Mouse (Mus musculus): ENCODE results near the gene Cacna2d2. TPM values are rescaled to one million over a fixed set of nuclear protein-coding genes. Genes with fewer than 3 reads are reported as not detected.

Cacna2d2 gene
- polyA plus RNA-seq, 2 experiments: 0.29 to 9.3 TPM

DNA sequence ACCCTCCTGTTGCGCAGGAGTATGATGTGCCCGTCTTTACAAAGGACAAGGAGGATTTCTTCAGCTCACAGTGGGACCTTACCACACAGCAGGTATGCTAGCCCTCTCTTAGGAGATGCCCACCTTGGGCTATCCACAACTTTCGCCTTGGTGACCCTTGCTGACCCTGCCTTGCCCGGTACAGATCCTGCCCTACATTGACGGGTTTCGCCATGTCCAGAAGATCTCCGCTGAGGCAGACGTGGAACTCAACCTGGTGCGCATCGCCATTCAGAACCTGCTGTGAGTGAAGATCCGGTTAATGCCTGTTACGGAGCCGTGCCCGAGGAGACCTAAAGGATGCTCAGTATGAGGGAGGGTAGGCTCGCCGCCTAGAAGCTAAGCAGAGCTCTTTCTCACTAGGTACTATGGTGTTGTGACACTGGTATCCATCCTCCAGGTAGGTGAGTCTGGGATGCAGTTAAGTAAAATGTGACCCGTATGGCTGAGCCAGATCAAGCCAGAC, 144.8 kb downstream of the Cacna2d2 start:
- Histone ChIP-seq H3K9ac (ENCODE audit: low read depth, low read length, severe bottlenecking) (no peak overlapping the region), H3K4me1 (ENCODE audit: control insufficient read depth, insufficient read depth, low read length) (peaks cover 28% of the 10 kb centered on the region)

GRCm38 (mm10) chr9:107544729-107545128, 145.3 kb downstream of the Cacna2d2 start:
- H3K4me1 ChIP-seq (ENCODE audit: control insufficient read depth, insufficient read depth, low read length): peaks cover 28% of the 10 kb centered on the region
- H3K9ac ChIP-seq (ENCODE audit: low read depth, low read length, severe bottlenecking): no peak overlapping the region
- ATAC-seq (ENCODE audit: low FRiP score, low read depth) (no peak), DNase-seq (ENCODE audit: low spot score) (no peak)
- no peak overlapping the region for H3K4me2 ChIP-seq (replicated peaks; ENCODE audit: low read depth, low read length, severe bottlenecking)
- H3K36me3 ChIP-seq (ENCODE audit: control insufficient read depth, insufficient read depth, low read length): peaks cover 20% of the 10 kb centered on the region
- 92% methylated on average over 12 of the region's 12 CpGs for WGBS
- no peak for TF ChIP-seq POLR2A (IDR thresholded peaks at IDR 0.05; ENCODE audit: borderline replicate concordance, extremely low read depth, insufficient read depth, insufficient read length)
- no peaks in the 10 kb centered on the region for H3K9me3 ChIP-seq (ENCODE audit: control insufficient read depth, low read length)
- no peak overlapping the region for H3K4me3 ChIP-seq (replicated peaks; ENCODE audit: low read length)
- H3K27me3 ChIP-seq (ENCODE audit: control insufficient read depth, insufficient read depth, low read length): no peaks in the 10 kb centered on the region
- no peak overlapping the region for H3K27ac ChIP-seq (replicated peaks; ENCODE audit: low read depth, low read length)

More for the DNA sequence above, 144.8 kb downstream of the Cacna2d2 start:
- ATAC-seq (ENCODE audit: low FRiP score, low read depth) (no peak), DNase-seq (ENCODE audit: low spot score) (no peak)
- Histone ChIP-seq H3K36me3 (ENCODE audit: control insufficient read depth, insufficient read depth, low read length) (peaks cover 25% of the 10 kb centered on the region), H3K27ac (replicated peaks; ENCODE audit: low read depth, low read length) (no peak overlapping the region), H3K4me3 (replicated peaks; ENCODE audit: low read length) (no peak overlapping the region), H3K4me2 (replicated peaks; ENCODE audit: low read depth, low read length, severe bottlenecking) (no peak overlapping the region), H3K27me3 (ENCODE audit: control insufficient read depth, insufficient read depth, low read length) (no peaks in the 10 kb centered on the region), H3K9me3 (ENCODE audit: control insufficient read depth, low read length) (no peaks in the 10 kb centered on the region)
- WGBS: 93% methylated on average over 17 of the region's 17 CpGs
- TF ChIP-seq POLR2A (IDR thresholded peaks at IDR 0.05; ENCODE audit: borderline replicate concordance, extremely low read depth, insufficient read depth, insufficient read length): no peak

GRCm38 (mm10) chr9:107545199-107545598, 145.8 kb downstream of the Cacna2d2 start:
- Histone ChIP-seq H3K9ac (ENCODE audit: low read depth, low read length, severe bottlenecking) (no peak overlapping the region; the same call in 1 of the 2 replicates), H3K27ac (replicated peaks; ENCODE audit: low read depth, low read length) (no peak overlapping the region), H3K9me3 (ENCODE audit: control insufficient read depth, low read length) (no peaks in the 10 kb centered on the region), H3K36me3 (ENCODE audit: control insufficient read depth, insufficient read depth, low read length) (peaks cover 16% of the 10 kb centered on the region), H3K4me1 (ENCODE audit: control insufficient read depth, insufficient read depth, low read length) (peaks cover 28% of the 10 kb centered on the region), H3K27me3 (ENCODE audit: control insufficient read depth, insufficient read depth, low read length) (no peaks in the 10 kb centered on the region), H3K4me2 (replicated peaks; ENCODE audit: low read depth, low read length, severe bottlenecking) (no peak overlapping the region), H3K4me3 (replicated peaks; ENCODE audit: low read length) (no peak overlapping the region)
- TF ChIP-seq POLR2A (IDR thresholded peaks at IDR 0.05; ENCODE audit: borderline replicate concordance, extremely low read depth, insufficient read depth, insufficient read length): no peak
- 80% methylated on average over 10 of the region's 10 CpGs for WGBS
- DNase-seq (ENCODE audit: low spot score): no peak
- no peak for ATAC-seq (ENCODE audit: low FRiP score, low read depth)

DNA sequence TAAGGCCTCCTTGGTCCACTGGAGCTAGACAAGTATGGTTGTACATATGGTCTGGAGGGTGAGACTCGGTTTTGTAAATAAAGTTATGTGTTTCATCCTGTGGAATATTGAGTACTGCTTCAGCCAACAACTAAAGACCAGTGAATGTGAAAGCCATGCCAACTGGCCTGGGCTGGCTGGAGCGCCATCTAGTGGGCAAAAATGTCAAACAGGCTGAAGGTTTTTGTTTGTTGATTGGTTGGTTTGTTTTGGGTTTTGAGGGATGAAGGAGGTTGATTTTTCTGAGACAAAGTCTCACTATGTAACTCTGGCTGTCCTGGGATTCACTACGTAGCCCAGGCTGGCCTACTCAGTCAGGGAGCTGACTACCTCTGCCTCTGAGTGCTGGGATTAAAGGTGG, 146.2 kb downstream of the Cacna2d2 start:
- peak; percentile 65 for DNase-seq (ENCODE audit: low spot score)
- Histone ChIP-seq H3K9me3 (ENCODE audit: control insufficient read depth, low read length) (no peaks in the 10 kb centered on the region), H3K4me1 (ENCODE audit: control insufficient read depth, insufficient read depth, low read length) (peaks cover 29% of the 10 kb centered on the region), H3K27me3 (ENCODE audit: control insufficient read depth, insufficient read depth, low read length) (no peaks in the 10 kb centered on the region), H3K9ac (ENCODE audit: low read depth, low read length, severe bottlenecking) (no peak overlapping the region; the same call in 1 of the 2 replicates), H3K36me3 (ENCODE audit: control insufficient read depth, insufficient read depth, low read length) (peaks cover 16% of the 10 kb centered on the region), H3K27ac (replicated peaks; ENCODE audit: low read depth, low read length) (no peak overlapping the region), H3K4me2 (replicated peaks; ENCODE audit: low read depth, low read length, severe bottlenecking) (no peak overlapping the region), H3K4me3 (replicated peaks; ENCODE audit: low read length) (no peak overlapping the region)
- no peak for TF ChIP-seq POLR2A (IDR thresholded peaks at IDR 0.05; ENCODE audit: borderline replicate concordance, extremely low read depth, insufficient read depth, insufficient read length)
- ATAC-seq (ENCODE audit: low FRiP score, low read depth): no peak
- 19% methylated on average over 3 of the region's 3 CpGs for WGBS

- Histone ChIP-seq H3K36me3 (ENCODE audit: control insufficient read depth, insufficient read depth, low read length) (peaks cover 16% of the 10 kb centered on the region), H3K9ac (ENCODE audit: low read depth, low read length, severe bottlenecking) (no peak within 1 kb of the TSS), H3K4me2 (replicated peaks; ENCODE audit: low read depth, low read length, severe bottlenecking) (peak within 1 kb of the TSS; percentile 45), H3K27me3 (ENCODE audit: control insufficient read depth, insufficient read depth, low read length) (no peaks in the 10 kb centered on the region), H3K4me1 (ENCODE audit: control insufficient read depth, insufficient read depth, low read length) (peaks cover 36% of the 10 kb centered on the region), H3K4me3 (replicated peaks; ENCODE audit: low read length) (peak within 1 kb of the TSS; percentile 18), H3K27ac (replicated peaks; ENCODE audit: low read depth, low read length) (0 out of 2 replicates have a peak within 1 kb of the TSS, but pooled peaks have one; percentile 19), H3K9me3 (ENCODE audit: control insufficient read depth, low read length) (no peaks in the 10 kb centered on the region)
- WGBS: under 1% methylated on average over 20 of the region's 20 CpGs
- no peak for TF ChIP-seq POLR2A (IDR thresholded peaks at IDR 0.05; ENCODE audit: borderline replicate concordance, extremely low read depth, insufficient read depth, insufficient read length)
- DNase-seq (ENCODE audit: low spot score) (peak; percentile 95), ATAC-seq (ENCODE audit: low FRiP score, low read depth) (peak; percentile 76)
These were observed 147.6 kb downstream of the Cacna2d2 start, which contains the start of gene Zmynd10 for GRCm38 (mm10) chr9:107547026-107547425. Gene Zmynd10, plus strand, starts transcription at chr9:107547298.

All from limb, embryonic 14.5 days (tissue).